Mouse (Mus musculus): ENCODE results near the gene Tcp1. TPM values are rescaled to one million over a fixed set of nuclear protein-coding genes. Genes with fewer than 3 reads are reported as not detected.
"Not testable (repeated sequence)": the region's sequence is repeated elsewhere in the genome, so short reads cannot be mapped to it uniquely, and the experiment has no call there.

The Tcp1 gene
- total RNA-seq, 1 experiment, result 519 TPM

GRCm38 (mm10) chr17:12925703-12926180 is 10.2 kb downstream of the Tcp1 start:
- no peak overlapping the region for H3K27ac ChIP-seq (ENCODE audit: insufficient read depth, low read depth, low read length, poor library complexity, severe bottlenecking)
- DNase-seq (ENCODE audit: low read depth, low spot score), result no peak
- H3K9ac ChIP-seq (ENCODE audit: insufficient read depth, low read depth, low read length, poor library complexity, severe bottlenecking), result no peak overlapping the region
- in situ Hi-C loops (cut with MboI; ENCODE audit: low sequenced_read_pairs in 2 of 2, unreplicated experiment in 2 of 2), result loop anchor here in 1 of 2 experiments (10.0 kb wide), 1 partner anchor 49 kb away; no protein-coding TSS in a partner anchor
- peaks cover 35% of the 10 kb centered on the region for H3K36me3 ChIP-seq (ENCODE audit: control insufficient read depth, insufficient read depth, low read length, poor library complexity, severe bottlenecking)
- no peak for TF ChIP-seq HCFC1 (IDR thresholded peaks at IDR 0.05; ENCODE audit: borderline replicate concordance, insufficient read depth, low read length)
- TF ChIP-seq ZNF384 (IDR thresholded peaks at IDR 0.05; ENCODE audit: low read depth, low read length), result no peak
- no peak for TF ChIP-seq CHD2 (IDR thresholded peaks at IDR 0.05; ENCODE audit: low read depth, low read length)
- no peak for TF ChIP-seq ZC3H11A (IDR thresholded peaks at IDR 0.05; ENCODE audit: borderline replicate concordance, low read depth, low read length)
- TF ChIP-seq MAFK (IDR thresholded peaks at IDR 0.05; ENCODE audit: insufficient read depth, low read depth, low read length), result no peak
- no peaks in the 10 kb centered on the region for H3K4me1 ChIP-seq (ENCODE audit: control insufficient read depth in 2 of 2, insufficient read depth in 2 of 2, low read length in 2 of 2, poor library complexity in 1 of 2)
- H3K9me3 ChIP-seq (ENCODE audit: control insufficient read depth, insufficient read depth, low read depth, low read length), result no peaks in the 10 kb centered on the region
- H3K4me3 ChIP-seq (ENCODE audit: insufficient read depth in 1 of 2, low read depth in 1 of 2, low read length in 2 of 2, poor library complexity in 1 of 2, severe bottlenecking in 1 of 2), result no peak overlapping the region

- in situ Hi-C loops (cut with MboI; ENCODE audit: low sequenced_read_pairs in 2 of 2, unreplicated experiment in 2 of 2); H3K27ac ChIP-seq (ENCODE audit: insufficient read depth, low read depth, low read length, poor library complexity, severe bottlenecking); H3K9me3 ChIP-seq (ENCODE audit: control insufficient read depth, insufficient read depth, low read depth, low read length); H3K4me3 ChIP-seq (ENCODE audit: insufficient read depth in 1 of 2, low read depth in 1 of 2, low read length in 2 of 2, poor library complexity in 1 of 2, severe bottlenecking in 1 of 2); H3K4me1 ChIP-seq (ENCODE audit: control insufficient read depth in 2 of 2, insufficient read depth in 2 of 2, low read length in 2 of 2, poor library complexity in 1 of 2); DNase-seq (ENCODE audit: low read depth, low spot score); H3K9ac ChIP-seq (ENCODE audit: insufficient read depth, low read depth, low read length, poor library complexity, severe bottlenecking); H3K36me3 ChIP-seq (ENCODE audit: control insufficient read depth, insufficient read depth, low read length, poor library complexity, severe bottlenecking): not testable (repeated sequence)
These were observed 16.1 kb downstream of the Tcp1 start for GRCm38 (mm10) chr17:12931576-12931975.

DNA sequence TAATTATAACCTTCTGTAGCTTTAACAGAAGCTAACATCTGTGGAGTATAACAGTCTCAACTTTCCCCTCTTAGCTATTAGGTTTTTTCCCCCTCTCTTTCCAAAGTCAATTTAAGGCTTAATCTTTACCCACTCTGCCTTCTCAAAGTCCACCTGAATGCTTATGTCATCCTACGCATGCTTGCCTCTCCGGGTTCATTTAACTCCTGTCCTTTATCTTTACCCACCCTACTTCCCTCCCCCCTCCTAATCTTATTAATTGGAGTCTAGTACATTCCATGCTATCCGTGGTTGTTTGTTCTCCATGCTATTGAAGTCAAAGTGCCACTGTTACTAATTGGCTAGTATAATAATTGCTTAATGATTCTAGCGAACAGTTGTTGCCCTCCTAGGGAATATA is 20.2 kb downstream of the Tcp1 start:
- H3K36me3 ChIP-seq (ENCODE audit: control insufficient read depth, insufficient read depth, low read length, poor library complexity, severe bottlenecking), result no peaks in the 10 kb centered on the region
- H3K27ac ChIP-seq (ENCODE audit: insufficient read depth, low read depth, low read length, poor library complexity, severe bottlenecking), result no peak overlapping the region
- no peak for DNase-seq (ENCODE audit: low read depth, low spot score)
- H3K4me1 ChIP-seq (ENCODE audit: control insufficient read depth in 2 of 2, insufficient read depth in 2 of 2, low read length in 2 of 2, poor library complexity in 1 of 2), result no peaks in the 10 kb centered on the region; a peak in 2 of 4 replicates
- no peak overlapping the region for H3K4me3 ChIP-seq (ENCODE audit: insufficient read depth in 1 of 2, low read depth in 1 of 2, low read length in 2 of 2, poor library complexity in 1 of 2, severe bottlenecking in 1 of 2)
- TF ChIP-seq ZNF384 (IDR thresholded peaks at IDR 0.05; ENCODE audit: low read depth, low read length), result no peak
- TF ChIP-seq ZC3H11A (IDR thresholded peaks at IDR 0.05; ENCODE audit: borderline replicate concordance, low read depth, low read length), result no peak
- no peak for TF ChIP-seq CHD2 (IDR thresholded peaks at IDR 0.05; ENCODE audit: low read depth, low read length)
- no peak for TF ChIP-seq HCFC1 (IDR thresholded peaks at IDR 0.05; ENCODE audit: borderline replicate concordance, insufficient read depth, low read length)
- TF ChIP-seq MAFK (IDR thresholded peaks at IDR 0.05; ENCODE audit: insufficient read depth, low read depth, low read length), result no peak
- in situ Hi-C loops (cut with MboI; ENCODE audit: low sequenced_read_pairs in 2 of 2, unreplicated experiment in 2 of 2), result no loop called here
- H3K9ac ChIP-seq (ENCODE audit: insufficient read depth, low read depth, low read length, poor library complexity, severe bottlenecking), result no peak overlapping the region
- no peaks in the 10 kb centered on the region for H3K9me3 ChIP-seq (ENCODE audit: control insufficient read depth, insufficient read depth, low read depth, low read length)

GRCm38 (mm10) chr17:12937412-12937970 is 22.0 kb downstream of the Tcp1 start:
- Histone ChIP-seq H3K36me3 (ENCODE audit: control insufficient read depth, insufficient read depth, low read length, poor library complexity, severe bottlenecking) (no peaks in the 10 kb centered on the region), H3K9me3 (ENCODE audit: control insufficient read depth, insufficient read depth, low read depth, low read length) (no peaks in the 10 kb centered on the region), H3K9ac (ENCODE audit: insufficient read depth, low read depth, low read length, poor library complexity, severe bottlenecking) (no peak overlapping the region), H3K4me1 (ENCODE audit: control insufficient read depth in 2 of 2, insufficient read depth in 2 of 2, low read length in 2 of 2, poor library complexity in 1 of 2) (no peaks in the 10 kb centered on the region; a peak in 2 of 4 replicates), H3K27ac (ENCODE audit: insufficient read depth, low read depth, low read length, poor library complexity, severe bottlenecking) (no peak overlapping the region), H3K4me3 (ENCODE audit: insufficient read depth in 1 of 2, low read depth in 1 of 2, low read length in 2 of 2, poor library complexity in 1 of 2, severe bottlenecking in 1 of 2) (no peak overlapping the region)
- in situ Hi-C loops (cut with MboI; ENCODE audit: low sequenced_read_pairs in 2 of 2, unreplicated experiment in 2 of 2), result no loop called here
- TF ChIP-seq MAFK (IDR thresholded peaks at IDR 0.05; ENCODE audit: insufficient read depth, low read depth, low read length) (no peak), ZC3H11A (IDR thresholded peaks at IDR 0.05; ENCODE audit: borderline replicate concordance, low read depth, low read length) (no peak), HCFC1 (IDR thresholded peaks at IDR 0.05; ENCODE audit: borderline replicate concordance, insufficient read depth, low read length) (no peak), ZNF384 (IDR thresholded peaks at IDR 0.05; ENCODE audit: low read depth, low read length) (no peak), CHD2 (IDR thresholded peaks at IDR 0.05; ENCODE audit: low read depth, low read length) (no peak)
- no peak for DNase-seq (ENCODE audit: low read depth, low spot score)

DNA sequence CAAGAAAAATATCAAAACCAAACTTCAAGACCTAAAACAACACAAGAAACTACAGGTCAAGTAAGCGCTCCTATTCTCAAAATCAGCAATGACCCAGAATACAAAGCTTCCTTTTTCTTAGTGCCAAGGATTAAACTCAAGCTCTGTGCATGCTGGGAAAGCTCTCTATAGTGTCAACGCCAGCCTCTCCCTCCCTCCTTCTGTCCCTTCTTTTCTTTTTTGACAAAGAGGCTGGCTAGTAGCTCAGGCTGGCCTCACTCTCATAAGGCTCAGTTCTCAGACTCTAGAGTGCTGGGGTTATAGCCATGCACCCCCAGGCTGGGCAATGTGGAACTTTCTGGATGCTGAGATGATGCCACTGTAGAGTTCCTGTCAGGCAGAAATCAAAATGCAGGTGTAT is 22.6 kb downstream of the Tcp1 start:
- Histone ChIP-seq H3K36me3 (ENCODE audit: control insufficient read depth, insufficient read depth, low read length, poor library complexity, severe bottlenecking) (peaks cover 2% of the 10 kb centered on the region; the same call in 1 of the 2 replicates), H3K4me1 (ENCODE audit: control insufficient read depth in 2 of 2, insufficient read depth in 2 of 2, low read length in 2 of 2, poor library complexity in 1 of 2) (no peaks in the 10 kb centered on the region; a peak in 2 of 4 replicates), H3K27ac (ENCODE audit: insufficient read depth, low read depth, low read length, poor library complexity, severe bottlenecking) (no peak overlapping the region), H3K9me3 (ENCODE audit: control insufficient read depth, insufficient read depth, low read depth, low read length) (no peaks in the 10 kb centered on the region), H3K4me3 (ENCODE audit: insufficient read depth in 1 of 2, low read depth in 1 of 2, low read length in 2 of 2, poor library complexity in 1 of 2, severe bottlenecking in 1 of 2) (no peak overlapping the region), H3K9ac (ENCODE audit: insufficient read depth, low read depth, low read length, poor library complexity, severe bottlenecking) (no peak overlapping the region)
- TF ChIP-seq HCFC1 (IDR thresholded peaks at IDR 0.05; ENCODE audit: borderline replicate concordance, insufficient read depth, low read length) (no peak), ZNF384 (IDR thresholded peaks at IDR 0.05; ENCODE audit: low read depth, low read length) (no peak), MAFK (IDR thresholded peaks at IDR 0.05; ENCODE audit: insufficient read depth, low read depth, low read length) (no peak), CHD2 (IDR thresholded peaks at IDR 0.05; ENCODE audit: low read depth, low read length) (no peak), ZC3H11A (IDR thresholded peaks at IDR 0.05; ENCODE audit: borderline replicate concordance, low read depth, low read length) (no peak)
- no peak for DNase-seq (ENCODE audit: low read depth, low spot score)
- in situ Hi-C loops (cut with MboI; ENCODE audit: low sequenced_read_pairs in 2 of 2, unreplicated experiment in 2 of 2), result no loop called here

GRCm38 (mm10) chr17:12939377-12940148 is 24.1 kb downstream of the Tcp1 start:
- H3K36me3 ChIP-seq (ENCODE audit: control insufficient read depth, insufficient read depth, low read length, poor library complexity, severe bottlenecking); DNase-seq (ENCODE audit: low read depth, low spot score); in situ Hi-C loops (cut with MboI; ENCODE audit: low sequenced_read_pairs in 2 of 2, unreplicated experiment in 2 of 2); H3K9me3 ChIP-seq (ENCODE audit: control insufficient read depth, insufficient read depth, low read depth, low read length); H3K27ac ChIP-seq (ENCODE audit: insufficient read depth, low read depth, low read length, poor library complexity, severe bottlenecking); H3K4me1 ChIP-seq (ENCODE audit: control insufficient read depth in 2 of 2, insufficient read depth in 2 of 2, low read length in 2 of 2, poor library complexity in 1 of 2): not testable (repeated sequence)
- peak overlapping the region; percentile 38 to 56 for H3K4me3 ChIP-seq (ENCODE audit: insufficient read depth in 1 of 2, low read depth in 1 of 2, low read length in 2 of 2, poor library complexity in 1 of 2, severe bottlenecking in 1 of 2)
- peak overlapping the region; percentile 29; the same call in 1 of the 2 replicates for H3K9ac ChIP-seq (ENCODE audit: insufficient read depth, low read depth, low read length, poor library complexity, severe bottlenecking)
